Mouse (Mus musculus) c-Kit-positive CD71-positive TER-119-negative erythroid progenitor cells, embryonic 14.5 days (primary cell): ENCODE measurements around the gene Scn2b.

Source experiments
- DNase-seq: peaks from one replicate; pipeline ENCODE4 v3.0.0-alpha.2; 2013; ENCODE audit warnings: low read depth

Scn2b gene

DNA sequence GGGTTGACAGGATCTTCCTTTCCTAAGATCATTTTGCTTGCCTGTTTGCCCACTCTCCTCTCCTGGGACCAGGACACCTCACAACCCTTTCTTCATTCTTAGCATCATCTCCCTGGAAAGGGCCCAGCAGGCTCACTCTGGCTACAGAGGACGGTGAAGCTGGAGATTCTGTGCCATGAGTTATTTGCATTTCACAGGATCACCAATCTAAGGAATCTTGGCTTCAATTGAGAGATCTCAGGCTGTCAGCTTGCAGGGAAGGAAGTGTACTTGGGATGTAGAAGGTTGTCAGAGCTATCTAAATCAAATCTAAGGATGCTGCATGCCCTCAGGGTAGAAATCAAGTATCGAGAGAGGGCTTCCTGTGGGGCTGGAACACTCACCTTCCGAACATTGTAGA, 55.9 kb downstream of the Scn2b start:
- no peak for DNase-seq

DNA sequence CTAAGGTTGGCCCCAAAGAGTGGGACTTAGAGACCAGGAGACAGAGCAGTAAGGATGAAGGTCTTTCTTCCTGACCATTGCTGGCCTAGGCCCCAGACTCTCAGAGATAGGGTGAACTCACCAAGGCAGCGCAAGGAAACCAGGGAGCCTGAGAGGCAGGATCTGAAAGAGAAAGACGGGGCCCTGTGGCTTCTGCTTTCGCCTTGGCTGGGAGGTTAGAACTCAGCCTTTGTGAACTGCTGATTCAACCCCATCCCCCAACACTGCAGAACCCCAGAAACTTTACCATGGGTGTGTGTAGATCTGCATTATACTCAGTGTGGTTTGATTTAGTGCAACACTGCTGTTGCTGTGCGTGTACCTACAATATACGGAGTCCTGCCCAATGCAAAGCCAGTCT, 61.7 kb downstream of the Scn2b start:
- DNase-seq: no peak
